Mouse (Mus musculus) bone marrow macrophage, adult 2 months (primary cell): Measurements from ENCODE around the gene Creb3.

Source experiments
- CTCF ChIP-seq: IDR thresholded peaks from 2 replicates; pipeline ENCODE4 v1.5.1; 2012; ENCODE audit warnings: low read depth, mild to moderate bottlenecking, low read length, moderate library complexity
- POLR2A ChIP-seq: IDR thresholded peaks from 2 replicates; pipeline ENCODE4 v1.6.1; 2012; ENCODE audit warnings: mild to moderate bottlenecking, low read depth, low read length, borderline replicate concordance

- TF ChIP-seq CTCF (no peak), POLR2A (no peak)
Measured at GRCm38 (mm10) chr4:43585682-43586081, 23.6 kb downstream of the Creb3 start.
